Mouse (Mus musculus) megakaryocyte, embryonic 14.5 days (primary cell): ENCODE data around the gene Kank1.

Experiments
- FLI1 ChIP-seq: IDR thresholded peaks from 2 replicates; pipeline ENCODE4 v1.6.1; 2012; ENCODE audit warnings: low read length, inconsistent platforms, mixed read lengths
- GATA1 ChIP-seq: IDR thresholded peaks from 3 replicates; pipeline ENCODE4 v1.6.1; 2012; ENCODE audit warnings: mixed read lengths, low read length, inconsistent platforms, borderline replicate concordance

- TF ChIP-seq GATA1 (no peak), FLI1 (no peak)
These were observed 155.4 kb downstream of the Kank1 start for GRCm38 (mm10) chr19:25392135-25392534.
